Mouse (Mus musculus) heart, adult 2 months (tissue): ENCODE measurements around the gene Ciart. TPM values are rescaled to one million over a fixed set of nuclear protein-coding genes. Genes with fewer than 3 reads are reported as not detected.

Source experiments
- DNase-seq, 2 experiments: peaks; one replicate each; pipeline ENCODE4 v3.0.0; 2021
- H3K27ac ChIP-seq: fragments of 200-600 bp; 2 replicates; pipeline ENCODE4 v1.8.1; 2022
- H3K27me3 ChIP-seq: fragments of 200-500 bp; 2 replicates; pipeline ENCODE4 v1.6.1; 2012; ENCODE audit warnings: mild to moderate bottlenecking, low read length, inconsistent platforms, mixed read lengths; ENCODE audit not compliant: control insufficient read depth, insufficient read depth
- H3K36me3 ChIP-seq: fragments of 200-500 bp; 2 replicates; pipeline ENCODE4 v1.6.1; 2012; ENCODE audit warnings: low read length, inconsistent platforms; ENCODE audit not compliant: control insufficient read depth, insufficient read depth
- H3K4me1 ChIP-seq: fragments of 200-500 bp; 2 replicates; pipeline ENCODE4 v1.6.1; 2011; ENCODE audit warnings: low read length; ENCODE audit not compliant: control insufficient read depth, insufficient read depth
- H3K4me3 ChIP-seq: fragments of 200-600 bp; 2 replicates; pipeline ENCODE4 v1.8.1; 2022
- H3K79me2 ChIP-seq: fragments of 200-500 bp; replicated peaks from 2 replicates; pipeline ENCODE4 v1.6.1; 2012; ENCODE audit warnings: mild to moderate bottlenecking, inconsistent platforms, low read length, moderate library complexity, mixed read lengths; ENCODE audit not compliant: control insufficient read depth, insufficient read depth
- H3K9ac ChIP-seq: fragments of 200-500 bp; 2 replicates; pipeline ENCODE4 v1.6.1; 2012; ENCODE audit warnings: low read depth, mild to moderate bottlenecking, control low read depth, inconsistent platforms, low read length, mixed read lengths
- CTCF ChIP-seq: fragments of 200-600 bp; IDR thresholded peaks from 2 replicates; pipeline ENCODE4 v1.8.1; 2022; ENCODE audit warnings: antibody characterized with exemption, mild to moderate bottlenecking, moderate library complexity
- EP300 ChIP-seq: fragments of 200-500 bp; IDR thresholded peaks from 2 replicates; pipeline ENCODE4 v1.6.1; 2011; ENCODE audit warnings: low read depth, low read length, control low read depth; ENCODE audit not compliant: insufficient read depth
- POLR2A ChIP-seq: fragments of 200-500 bp; IDR thresholded peaks from 2 replicates; pipeline ENCODE4 v1.6.1; 2011; ENCODE audit warnings: mild to moderate bottlenecking, low read depth, low read length, control low read depth; ENCODE audit not compliant: insufficient read depth
- WGBS: fragments of 180-500 bp; shearing (Covaris S2); methylation state at CpG from one replicate; pipeline ENCODE4 v1.1.7; 2018; 5-methylcytosine and 5-hydroxymethylcytosine counted together
- intact Hi-C: fragments of 180-260 bp; cut with DNase I; formaldehyde crosslinking; loops from one replicate; pipeline ENCODE4 v1.15.1; 2025
- polyA plus RNA-seq: library from polyadenylated mRNA; depleted of rRNA; stranded (reverse); fragments of >200 nt; gene quantifications from 2 replicates; pipeline ENCODE4 v1.2.3, GENCODE M21; 2012
- total RNA-seq, 2 experiments: library from RNA; stranded (reverse); gene quantifications; 2 replicates each; pipeline ENCODE4 v1.2.3; 2021

Ciart gene
- total and polyA plus RNA-seq, 3 experiments: 5.1 to 27.0 (median 7.7) TPM

GRCm38 (mm10) chr3:95856115-95856514 lies 25.9 kb downstream of the Ciart start:
- DNase-seq: no peak
- peak overlapping the region; percentile 80 for H3K27ac ChIP-seq
- no peaks in the 10 kb centered on the region for H3K27me3 ChIP-seq
- peaks cover 11% of the 10 kb centered on the region for H3K36me3 ChIP-seq
- WGBS: 24% methylated on average over 7 of the region's 7 CpGs
- peaks cover 1% of the 10 kb centered on the region; the same call in 1 of the 2 replicates for H3K4me1 ChIP-seq
- no peaks in the 10 kb centered on the region for H3K79me2 ChIP-seq
- no peak for TF ChIP-seq EP300
- no peak for TF ChIP-seq CTCF
- TF ChIP-seq POLR2A: no peak
- H3K9ac ChIP-seq: peak overlapping the region; percentile 58
- H3K4me3 ChIP-seq: peak overlapping the region; percentile 84
- intact Hi-C loops: no loop called here

DNA sequence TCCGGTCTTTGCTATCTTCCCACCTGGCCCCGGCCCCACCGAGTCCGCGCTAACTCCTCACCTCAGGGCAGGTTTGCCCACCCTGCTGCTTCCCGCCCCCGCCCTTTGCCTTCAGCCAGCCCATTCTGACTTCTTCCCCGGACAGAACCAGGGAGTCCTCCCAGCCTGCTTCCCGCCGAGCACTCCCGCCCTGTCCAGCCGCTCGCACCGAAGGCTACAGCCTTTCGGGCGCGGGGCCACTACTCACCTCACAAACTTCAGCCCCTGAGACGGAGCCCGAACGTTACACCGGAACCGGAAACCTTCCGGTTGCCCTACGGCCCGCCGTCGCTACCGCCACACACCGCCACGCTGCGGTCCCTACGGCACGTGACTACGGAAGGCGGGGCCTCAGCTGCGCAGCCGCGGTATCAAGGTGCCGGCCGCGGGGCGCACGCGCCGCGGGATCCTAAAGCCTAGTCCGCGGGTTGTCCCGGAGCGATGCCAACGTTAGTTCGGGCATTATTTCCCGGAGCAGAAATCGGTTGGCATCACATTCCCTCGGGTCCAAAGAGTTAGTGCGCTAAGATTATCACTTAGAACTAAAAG lies 26.5 kb downstream of the Ciart start, which contains the start of gene Prpf3:
Gene Prpf3 (minus strand): TSS at position 384 of the 588 bp plus-strand sequence.
- H3K4me3 ChIP-seq: peak within 1 kb of the TSS; percentile 84
- intact Hi-C loops: no loop called here
- under 1% methylated on average over 56 of the region's 56 CpGs for WGBS
- peak; percentile 97 to 98 for DNase-seq
- TF ChIP-seq CTCF (peak; percentile 32), POLR2A (peak; percentile 94), EP300 (peak; percentile 33; the same call in 1 of the 2 replicates)
- peak within 1 kb of the TSS; percentile 80 for H3K27ac ChIP-seq
- peaks cover 1% of the 10 kb centered on the region; the same call in 1 of the 2 replicates for H3K4me1 ChIP-seq
- no peaks in the 10 kb centered on the region for H3K79me2 ChIP-seq
- H3K27me3 ChIP-seq: no peaks in the 10 kb centered on the region
- H3K9ac ChIP-seq: peak within 1 kb of the TSS; percentile 98
- peaks cover 16% of the 10 kb centered on the region for H3K36me3 ChIP-seq

DNA sequence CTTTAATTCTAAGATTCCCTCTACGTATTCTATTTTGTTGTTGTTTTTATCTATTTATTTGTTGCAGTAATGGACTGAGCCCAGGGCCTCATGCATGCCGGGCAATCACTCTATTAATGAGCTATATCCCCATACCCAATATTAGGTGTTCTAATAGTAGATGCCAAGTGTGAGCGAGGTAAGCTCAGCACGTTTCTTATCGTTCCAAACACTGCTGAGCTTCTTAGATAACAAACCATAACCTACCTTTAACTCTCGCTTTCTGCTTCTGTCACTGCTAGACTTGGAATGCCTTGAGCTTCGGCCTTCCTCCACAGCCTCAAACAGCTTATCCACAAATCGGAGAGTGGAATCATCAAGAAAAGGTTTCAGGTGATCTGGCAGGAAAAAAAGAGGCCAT lies 30.7 kb downstream of the Ciart start:
- Histone ChIP-seq H3K4me1 (peaks cover 1% of the 10 kb centered on the region; the same call in 1 of the 2 replicates), H3K36me3 (peaks cover 29% of the 10 kb centered on the region), H3K27me3 (no peaks in the 10 kb centered on the region), H3K79me2 (no peaks in the 10 kb centered on the region; the same call in 1 of the 2 replicates), H3K27ac (peak overlapping the region; percentile 67; the same call in 1 of the 2 replicates), H3K9ac (no peak overlapping the region), H3K4me3 (no peak overlapping the region)
- DNase-seq: no peak
- TF ChIP-seq CTCF (no peak), POLR2A (no peak), EP300 (no peak)
- WGBS: 81% methylated on average over 8 of the region's 8 CpGs
- intact Hi-C loops: no loop called here

- no peak for DNase-seq
- WGBS: 32% methylated on average over 4 of the region's 4 CpGs
- peaks cover 29% of the 10 kb centered on the region for H3K36me3 ChIP-seq
- intact Hi-C loops: no loop called here
- TF ChIP-seq CTCF: no peak
- TF ChIP-seq EP300: no peak
- TF ChIP-seq POLR2A: no peak
- no peaks in the 10 kb centered on the region; the same call in 1 of the 2 replicates for H3K79me2 ChIP-seq
- H3K27ac ChIP-seq: peak overlapping the region; percentile 69
- H3K4me1 ChIP-seq: peaks cover 1% of the 10 kb centered on the region; the same call in 1 of the 2 replicates
- H3K27me3 ChIP-seq: no peaks in the 10 kb centered on the region
- no peak overlapping the region for H3K9ac ChIP-seq
- no peak overlapping the region for H3K4me3 ChIP-seq
Observed at GRCm38 (mm10) chr3:95850611-95851010, 31.4 kb downstream of the Ciart start.

DNA sequence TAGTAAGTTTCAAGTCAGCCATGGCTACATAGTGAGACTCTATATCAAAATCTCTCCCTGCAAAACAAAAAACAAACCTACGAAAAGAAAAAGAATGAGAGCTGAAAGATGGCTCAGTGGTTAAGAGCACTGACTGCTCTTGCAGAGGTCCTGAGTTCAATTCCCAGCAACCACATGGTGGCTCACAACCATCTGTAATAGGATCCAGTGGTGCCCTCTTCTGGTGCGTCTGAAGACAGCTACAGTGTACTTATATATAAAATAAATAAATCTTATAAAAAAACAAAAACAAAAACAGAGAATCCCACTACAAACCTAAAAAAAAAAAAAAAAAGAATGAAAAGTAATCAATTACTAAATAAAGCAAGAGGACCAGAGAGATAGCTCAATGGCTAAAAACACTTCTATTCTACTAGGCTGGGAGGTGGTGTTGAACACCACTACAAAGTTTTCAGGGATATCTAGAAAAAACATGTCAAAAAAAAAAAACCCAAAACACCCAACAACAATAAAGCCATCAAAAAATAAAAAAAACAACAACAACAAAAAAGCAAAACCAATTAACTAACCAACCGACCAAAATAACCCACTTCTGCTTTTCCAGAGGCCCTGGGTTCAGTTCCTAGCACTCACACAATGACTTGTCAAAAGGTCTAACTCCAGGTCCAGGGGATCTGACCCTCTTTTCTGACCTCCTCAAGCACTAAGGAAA lies 39.4 kb downstream of the Ciart start:
- DNase-seq: no peak
- WGBS: 87% methylated on average over 3 of the region's 3 CpGs
- TF ChIP-seq CTCF: peak; percentile 47
- no peak for TF ChIP-seq POLR2A
- H3K9ac ChIP-seq: no peak overlapping the region
- H3K4me3 ChIP-seq: no peak overlapping the region
- H3K79me2 ChIP-seq: no peaks in the 10 kb centered on the region
- no peaks in the 10 kb centered on the region for H3K4me1 ChIP-seq
- H3K27me3 ChIP-seq: no peaks in the 10 kb centered on the region
- peaks cover 4% of the 10 kb centered on the region for H3K36me3 ChIP-seq
- intact Hi-C loops: no loop called here
- H3K27ac ChIP-seq: no peak overlapping the region

DNA sequence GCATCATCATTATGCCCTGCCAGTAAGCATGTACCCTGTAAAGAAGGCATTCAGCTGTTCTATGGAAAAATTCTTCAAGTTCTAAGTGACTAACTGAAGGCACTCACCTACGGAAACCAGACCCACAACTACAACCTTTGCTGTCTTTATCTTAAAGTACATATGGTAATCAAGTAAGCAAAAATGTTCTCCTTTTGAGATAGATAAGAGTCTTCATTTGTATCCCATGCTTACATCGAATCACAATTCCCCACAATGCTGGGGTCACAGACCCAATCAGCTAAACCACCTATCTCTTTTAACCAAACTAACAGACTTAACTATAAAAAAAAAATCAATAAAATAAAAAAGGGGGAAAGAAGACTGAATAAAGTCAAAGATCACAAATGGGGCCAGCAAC lies 42.8 kb downstream of the Ciart start:
- no peaks in the 10 kb centered on the region for H3K79me2 ChIP-seq
- H3K27me3 ChIP-seq: no peaks in the 10 kb centered on the region
- no peak for DNase-seq
- H3K9ac ChIP-seq: no peak overlapping the region
- H3K27ac ChIP-seq: no peak overlapping the region
- intact Hi-C loops: no loop called here
- H3K36me3 ChIP-seq: peaks cover 4% of the 10 kb centered on the region
- no peaks in the 10 kb centered on the region for H3K4me1 ChIP-seq
- no peak overlapping the region for H3K4me3 ChIP-seq
- 86% methylated on average over 2 of the region's 2 CpGs for WGBS
- TF ChIP-seq POLR2A: no peak
- no peak for TF ChIP-seq EP300
- no peak for TF ChIP-seq CTCF
